9 mouse cellular contexts compared by ENCODE assay signal in genomic region chr5:92970480-92970879, GRCm38 (mm10).
DNase-seq lines count a peak whose midpoint lies in the region; ATAC-seq and TF ChIP-seq lines count a peak whose summit lies in the region.
"Had no signal": no experiment of that assay in that cellular context is flagged by ENCODE, and none has a peak within 500 bp of the region (broad histone marks: within the 10 kb centered on the region; RNA-seq: fewer than 3 reads in every experiment).

No protein-coding gene starts in this region.

- no peaks in the 10 kb centered on the region for H3K4me1 ChIP-seq in heart, postnatal 0 days (ENCODE audit: control insufficient read depth, insufficient read depth)

- H3K4me3 ChIP-seq in heart, postnatal 0 days (ENCODE audit: low read depth, low read length) = no peak overlapping the region

- no peak for TF ChIP-seq EP300 in heart, postnatal 0 days (IDR thresholded peaks at IDR 0.05; ENCODE audit: low read depth)

- H3K27ac ChIP-seq in heart, postnatal 0 days (ENCODE audit: low read depth) = no peak overlapping the region

- DNase-seq in heart, postnatal 0 days (ENCODE audit: low spot score) = no peak
- no peak for DNase-seq in heart, postnatal 25 days (ENCODE audit: low spot score)
- peak; percentile 46 for DNase-seq in right cerebral cortex, postnatal 4 days
- DNase-seq in right cerebral cortex, adult 18-20 months = no peak
- DNase-seq in c-Kit-positive CD71-positive TER-119-negative erythroid progenitor cells, embryonic 14.5 days (ENCODE audit: low read depth) = peak; percentile 5
- peak; percentile 71 for DNase-seq in retina, embryonic 14.5 days (ENCODE audit: low spot score)
- no peak for DNase-seq in spleen, adult 18-20 months
- DNase-seq in thymus, adult 18-20 months = no peak
- DNase-seq: gastrocnemius, postnatal 10 days had no signal

- H3K4me2 ChIP-seq in heart, postnatal 0 days (ENCODE audit: low read depth, low read length) = no peak overlapping the region

- peaks cover 23% of the 10 kb centered on the region for H3K36me3 ChIP-seq in heart, postnatal 0 days (replicated peaks; ENCODE audit: control insufficient read depth, insufficient read depth, low read length)

- ATAC-seq in heart, postnatal 0 days (ENCODE audit: insufficient read depth, low read depth) = peak; percentile 22; the same call in 1 of the 2 replicates

- no peaks in the 10 kb centered on the region for H3K27me3 ChIP-seq in heart, postnatal 0 days (ENCODE audit: control insufficient read depth, insufficient read depth, low read length)

- intact Hi-C loops in heart, postnatal 25 days (cut with DNase I) = no loop called here

- peak; percentile 57 for TF ChIP-seq CTCF in heart, postnatal 0 days (IDR thresholded peaks at IDR 0.05; ENCODE audit: low read depth)

- WGBS in heart, postnatal 0 days = 27% methylated on average over 7 of the region's 7 CpGs

- no peak overlapping the region for H3K9ac ChIP-seq in heart, postnatal 0 days (replicated peaks; ENCODE audit: low read depth, low read length)

- H3K9me3 ChIP-seq in heart, postnatal 0 days (replicated peaks; ENCODE audit: control insufficient read depth, low read length) = no peaks in the 10 kb centered on the region

Comparison
In these comparisons a context has a peak if more than half of its experiments do, and no peak if none do; other contexts are left out.
1. DNase-seq: peak in right cerebral cortex, postnatal 4 days (single experiment), c-Kit-positive CD71-positive TER-119-negative erythroid progenitor cells, embryonic 14.5 days (single experiment) and retina, embryonic 14.5 days (single experiment); none in heart, postnatal 0 days (single experiment), heart, postnatal 25 days (single experiment), right cerebral cortex, adult 18-20 months (single experiment), spleen, adult 18-20 months (0 of 2) and thymus, adult 18-20 months (0 of 2).